Mouse (Mus musculus): ENCODE results near the gene Wfdc5. TPM values are rescaled to one million over a fixed set of nuclear protein-coding genes. Genes with fewer than 3 reads are reported as not detected.

The Wfdc5 gene
- polyA plus RNA-seq, 1 experiment = 0.24 TPM

- peaks cover 2% of the 10 kb centered on the region; the same call in 1 of the 2 replicates for H3K4me1 ChIP-seq (ENCODE audit: control insufficient read depth, insufficient read depth, insufficient read length, low read length)
- TF ChIP-seq POLR2A (IDR thresholded peaks at IDR 0.05; ENCODE audit: low read depth, low read length) (no peak), CTCF (IDR thresholded peaks at IDR 0.05; ENCODE audit: extremely low read depth, insufficient read length, insufficient replicate concordance, low read depth, low read length) (no peak)
- WGBS = 36% methylated on average over 3 of the region's 3 CpGs
- H3K4me3 ChIP-seq (ENCODE audit: low read depth, low read length) = no peak overlapping the region
- H3K27me3 ChIP-seq (ENCODE audit: control insufficient read depth, insufficient read depth, low read length) = peaks cover 32% of the 10 kb centered on the region
- no peaks in the 10 kb centered on the region for H3K36me3 ChIP-seq (ENCODE audit: control insufficient read depth, insufficient read depth, low read length)
- no peak overlapping the region for H3K27ac ChIP-seq (ENCODE audit: insufficient read depth, low read depth, low read length)
These were observed 9.1 kb downstream of the Wfdc5 start for GRCm38 (mm10) chr2:164173394-164173793.

GRCm38 (mm10) chr2:164170902-164171301 lies 11.6 kb downstream of the Wfdc5 start, which contains the start of gene Kcns1:
Gene Kcns1 (minus strand): TSS chr2:164171113.
- H3K27me3 ChIP-seq (ENCODE audit: control insufficient read depth, insufficient read depth, low read length) = peaks cover 43% of the 10 kb centered on the region
- no peaks in the 10 kb centered on the region for H3K36me3 ChIP-seq (ENCODE audit: control insufficient read depth, insufficient read depth, low read length)
- H3K4me1 ChIP-seq (ENCODE audit: control insufficient read depth, insufficient read depth, insufficient read length, low read length) = peaks cover 4% of the 10 kb centered on the region; the same call in 1 of the 2 replicates
- H3K27ac ChIP-seq (ENCODE audit: insufficient read depth, low read depth, low read length) = no peak within 1 kb of the TSS
- H3K4me3 ChIP-seq (ENCODE audit: low read depth, low read length) = no peak within 1 kb of the TSS
- WGBS = under 1% methylated on average over 29 of the region's 29 CpGs
- TF ChIP-seq POLR2A (IDR thresholded peaks at IDR 0.05; ENCODE audit: low read depth, low read length) (no peak), CTCF (IDR thresholded peaks at IDR 0.05; ENCODE audit: extremely low read depth, insufficient read length, insufficient replicate concordance, low read depth, low read length) (no peak)

- 8% methylated on average over 11 of the region's 11 CpGs for WGBS
- H3K27me3 ChIP-seq (ENCODE audit: control insufficient read depth, insufficient read depth, low read length) = peaks cover 43% of the 10 kb centered on the region
These were observed 12.2 kb downstream of the Wfdc5 start for GRCm38 (mm10) chr2:164170326-164170725.

GRCm38 (mm10) chr2:164168571-164168946 lies 14.0 kb downstream of the Wfdc5 start:
- H3K4me3 ChIP-seq (ENCODE audit: low read depth, low read length) = no peak overlapping the region; the same call in 1 of the 2 replicates
- H3K27me3 ChIP-seq (ENCODE audit: control insufficient read depth, insufficient read depth, low read length) = peaks cover 43% of the 10 kb centered on the region
- 11% methylated on average over 42 of the region's 42 CpGs for WGBS

More at GRCm38 (mm10) chr2:164170326-164170725, 12.2 kb downstream of the Wfdc5 start:
- Histone ChIP-seq H3K36me3 (ENCODE audit: control insufficient read depth, insufficient read depth, low read length) (no peaks in the 10 kb centered on the region), H3K4me3 (ENCODE audit: low read depth, low read length) (no peak overlapping the region), H3K27ac (ENCODE audit: insufficient read depth, low read depth, low read length) (no peak overlapping the region), H3K4me1 (ENCODE audit: control insufficient read depth, insufficient read depth, insufficient read length, low read length) (peaks cover 4% of the 10 kb centered on the region; the same call in 1 of the 2 replicates)
- TF ChIP-seq POLR2A (IDR thresholded peaks at IDR 0.05; ENCODE audit: low read depth, low read length) = no peak
- no peak for TF ChIP-seq CTCF (IDR thresholded peaks at IDR 0.05; ENCODE audit: extremely low read depth, insufficient read length, insufficient replicate concordance, low read depth, low read length)

GRCm38 (mm10) chr2:164167752-164168570 lies 14.6 kb downstream of the Wfdc5 start:
- Histone ChIP-seq H3K4me3 (ENCODE audit: low read depth, low read length) (no peak overlapping the region; the same call in 1 of the 2 replicates), H3K27me3 (ENCODE audit: control insufficient read depth, insufficient read depth, low read length) (peaks cover 40% of the 10 kb centered on the region)
- whole genome bisulfite sequencing = 15% methylated on average over 90 of the region's 90 CpGs

More at GRCm38 (mm10) chr2:164168571-164168946, 14.0 kb downstream of the Wfdc5 start:
- no peak for TF ChIP-seq POLR2A (IDR thresholded peaks at IDR 0.05; ENCODE audit: low read depth, low read length)
- TF ChIP-seq CTCF (IDR thresholded peaks at IDR 0.05; ENCODE audit: extremely low read depth, insufficient read length, insufficient replicate concordance, low read depth, low read length) = no peak
- peaks cover 4% of the 10 kb centered on the region; the same call in 1 of the 2 replicates for H3K4me1 ChIP-seq (ENCODE audit: control insufficient read depth, insufficient read depth, insufficient read length, low read length)
- H3K27ac ChIP-seq (ENCODE audit: insufficient read depth, low read depth, low read length) = no peak overlapping the region
- no peaks in the 10 kb centered on the region for H3K36me3 ChIP-seq (ENCODE audit: control insufficient read depth, insufficient read depth, low read length)

GRCm38 (mm10) chr2:164164941-164165340 lies 17.6 kb downstream of the Wfdc5 start:
- H3K4me3 ChIP-seq (ENCODE audit: low read depth, low read length) = no peak overlapping the region
- TF ChIP-seq POLR2A (IDR thresholded peaks at IDR 0.05; ENCODE audit: low read depth, low read length) = no peak
- TF ChIP-seq CTCF (IDR thresholded peaks at IDR 0.05; ENCODE audit: extremely low read depth, insufficient read length, insufficient replicate concordance, low read depth, low read length) = no peak
- H3K27me3 ChIP-seq (ENCODE audit: control insufficient read depth, insufficient read depth, low read length) = peaks cover 19% of the 10 kb centered on the region
- H3K4me1 ChIP-seq (ENCODE audit: control insufficient read depth, insufficient read depth, insufficient read length, low read length) = peaks cover 4% of the 10 kb centered on the region; the same call in 1 of the 2 replicates
- H3K36me3 ChIP-seq (ENCODE audit: control insufficient read depth, insufficient read depth, low read length) = no peaks in the 10 kb centered on the region
- 79% methylated on average over 5 of the region's 5 CpGs for WGBS
- no peak overlapping the region for H3K27ac ChIP-seq (ENCODE audit: insufficient read depth, low read depth, low read length)

More at GRCm38 (mm10) chr2:164167752-164168570, 14.6 kb downstream of the Wfdc5 start:
- TF ChIP-seq CTCF (IDR thresholded peaks at IDR 0.05; ENCODE audit: extremely low read depth, insufficient read length, insufficient replicate concordance, low read depth, low read length) (no peak), POLR2A (IDR thresholded peaks at IDR 0.05; ENCODE audit: low read depth, low read length) (no peak)
- Histone ChIP-seq H3K36me3 (ENCODE audit: control insufficient read depth, insufficient read depth, low read length) (no peaks in the 10 kb centered on the region), H3K27ac (ENCODE audit: insufficient read depth, low read depth, low read length) (no peak overlapping the region), H3K4me1 (ENCODE audit: control insufficient read depth, insufficient read depth, insufficient read length, low read length) (peaks cover 4% of the 10 kb centered on the region; the same call in 1 of the 2 replicates)

GRCm38 (mm10) chr2:164161515-164162055 lies 21.0 kb downstream of the Wfdc5 start:
- WGBS = 69% methylated on average over 11 of the region's 11 CpGs
- no peak for TF ChIP-seq POLR2A (IDR thresholded peaks at IDR 0.05; ENCODE audit: low read depth, low read length)
- TF ChIP-seq CTCF (IDR thresholded peaks at IDR 0.05; ENCODE audit: extremely low read depth, insufficient read length, insufficient replicate concordance, low read depth, low read length) = no peak
- no peaks in the 10 kb centered on the region for H3K27me3 ChIP-seq (ENCODE audit: control insufficient read depth, insufficient read depth, low read length)
- H3K4me1 ChIP-seq (ENCODE audit: control insufficient read depth, insufficient read depth, insufficient read length, low read length) = no peaks in the 10 kb centered on the region
- H3K36me3 ChIP-seq (ENCODE audit: control insufficient read depth, insufficient read depth, low read length) = no peaks in the 10 kb centered on the region
- no peak overlapping the region for H3K27ac ChIP-seq (ENCODE audit: insufficient read depth, low read depth, low read length)
- H3K4me3 ChIP-seq (ENCODE audit: low read depth, low read length) = no peak overlapping the region
